Mouse (Mus musculus) kidney, embryonic 15.5 days (tissue): ENCODE results near the gene Stip1. TPM values are rescaled to one million over a fixed set of nuclear protein-coding genes. Genes with fewer than 3 reads are reported as not detected.
A peak's percentile ranks its signal among the peaks of the same experiment; 100 is the strongest.
"Not testable (repeated sequence)": the region's sequence is repeated elsewhere in the genome, so short reads cannot be mapped to it uniquely, and the experiment has no call there.

Experiments
- ATAC-seq: fragments of 200-750 bp; cut with Nextera tagmentation; replicated peaks from 2 replicates; pipeline ENCODE4 v1.8.0; 2017; ENCODE audit warnings: moderate TSS enrichment; ENCODE audit not compliant: low FRiP score
- H3K27ac ChIP-seq: fragments of 300-500 bp; sonication (generic); 2 replicates; pipeline ENCODE4 v1.5.1; 2015; ENCODE audit warnings: mild to moderate bottlenecking, inconsistent platforms
- H3K27me3 ChIP-seq: fragments of 300-500 bp; sonication (generic); 2 replicates; pipeline ENCODE4 v1.6.1; 2015; ENCODE audit warnings: inconsistent platforms
- H3K36me3 ChIP-seq: fragments of 300-500 bp; sonication (generic); 2 replicates; pipeline ENCODE4 v1.6.1; 2015; ENCODE audit warnings: inconsistent platforms
- H3K4me1 ChIP-seq: fragments of 300-500 bp; sonication (generic); 2 replicates; pipeline ENCODE4 v1.6.1; 2015; ENCODE audit warnings: inconsistent platforms
- H3K4me2 ChIP-seq: fragments of 300-500 bp; sonication (generic); 2 replicates; pipeline ENCODE4 v1.6.1; 2015; ENCODE audit warnings: moderate library complexity, mild to moderate bottlenecking, inconsistent platforms
- H3K4me3 ChIP-seq: fragments of 300-500 bp; sonication (generic); replicated peaks from 2 replicates; pipeline ENCODE4 v1.5.1; 2015; ENCODE audit warnings: mild to moderate bottlenecking, inconsistent platforms
- H3K9ac ChIP-seq: fragments of 300-500 bp; sonication (generic); 2 replicates; pipeline ENCODE4 v1.6.1; 2015; ENCODE audit warnings: mild to moderate bottlenecking, inconsistent platforms
- H3K9me3 ChIP-seq: fragments of 300-500 bp; sonication (generic); replicated peaks from 2 replicates; pipeline ENCODE4 v1.6.1; 2016; ENCODE audit warnings: inconsistent platforms
- whole genome bisulfite sequencing: fragments of 180-500 bp; shearing (Covaris S2); methylation state at CpG from one replicate; pipeline ENCODE4 v1.1.7; 2015; ENCODE audit warnings: mixed read lengths; 5-methylcytosine and 5-hydroxymethylcytosine counted together
- polyA plus RNA-seq: library from polyadenylated mRNA; unstranded; fragments of >200 nt; fragmentation: Nextera tagmentation; extraction: Ambion mirVana; gene quantifications from 2 replicates; pipeline ENCODE4 v1.2.1, GENCODE M21; 2015

Gene Stip1
- polyA plus RNA-seq, 1 experiment from 2014 or later, result 298 TPM

DNA sequence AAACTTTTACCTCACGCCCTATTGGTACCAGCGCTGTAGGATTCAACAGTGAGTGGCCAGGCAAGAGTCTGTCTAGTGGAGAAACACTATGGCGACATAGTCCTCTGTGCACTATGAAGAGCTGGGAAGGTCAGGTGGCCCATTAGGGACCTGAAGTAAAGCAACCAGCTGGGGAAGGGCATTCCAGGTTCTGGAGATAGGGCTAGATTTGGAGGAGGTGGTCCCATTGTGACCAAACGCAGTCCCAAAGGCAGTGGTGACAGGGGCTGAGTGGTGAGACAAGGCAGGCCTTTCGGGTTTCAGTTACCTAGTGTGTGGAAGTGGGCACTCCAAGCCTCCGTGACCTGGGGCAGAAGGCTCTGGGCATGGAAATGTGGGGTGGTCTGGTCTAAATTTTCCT lies 18.8 kb upstream of the Stip1 start:
- no peak overlapping the region for H3K9ac ChIP-seq
- H3K4me3 ChIP-seq, result no peak overlapping the region
- peaks cover 38% of the 10 kb centered on the region for H3K4me1 ChIP-seq
- ATAC-seq, result no peak
- peaks cover 4% of the 10 kb centered on the region; the same call in 1 of the 2 replicates for H3K27me3 ChIP-seq
- H3K4me2 ChIP-seq, result peak overlapping the region; percentile 99
- WGBS, result 65% methylated on average over 6 of the region's 6 CpGs
- no peaks in the 10 kb centered on the region for H3K9me3 ChIP-seq
- no peak overlapping the region for H3K27ac ChIP-seq
- no peaks in the 10 kb centered on the region for H3K36me3 ChIP-seq

- ATAC-seq, result peak; percentile 76
- Histone ChIP-seq H3K9ac (no peak overlapping the region), H3K4me1 (peaks cover 38% of the 10 kb centered on the region), H3K36me3 (no peaks in the 10 kb centered on the region), H3K9me3 (no peaks in the 10 kb centered on the region), H3K4me3 (peak overlapping the region; percentile 69), H3K27me3 (peaks cover 4% of the 10 kb centered on the region; the same call in 1 of the 2 replicates), H3K27ac (peak overlapping the region; percentile 63), H3K4me2 (peak overlapping the region; percentile 99)
- WGBS, result under 1% methylated on average over 15 of the region's 15 CpGs
Measured at GRCm38 (mm10) chr19:7057722-7058207, 18.0 kb upstream of the Stip1 start.

- Histone ChIP-seq H3K4me3 (peak overlapping the region; percentile 69), H3K36me3 (no peaks in the 10 kb centered on the region), H3K27me3 (peaks cover 4% of the 10 kb centered on the region; the same call in 1 of the 2 replicates), H3K4me2 (peak overlapping the region; percentile 99), H3K27ac (peak overlapping the region; percentile 63), H3K9me3 (no peaks in the 10 kb centered on the region), H3K9ac (peak overlapping the region; percentile 60), H3K4me1 (peaks cover 38% of the 10 kb centered on the region)
- 2% methylated on average over 16 of the region's 16 CpGs for WGBS
- ATAC-seq, result peak; percentile 38
Measured at GRCm38 (mm10) chr19:7057126-7057721, 17.5 kb upstream of the Stip1 start.

GRCm38 (mm10) chr19:7056248-7057087 lies 16.7 kb upstream of the Stip1 start, which contains the start of gene Macrod1:
Gene Macrod1 (plus strand): TSS chr19:7056810.
- Histone ChIP-seq H3K27ac (peak within 1 kb of the TSS; percentile 63), H3K4me2 (peak within 1 kb of the TSS; percentile 99), H3K4me1 (peaks cover 38% of the 10 kb centered on the region), H3K9me3 (no peaks in the 10 kb centered on the region), H3K4me3 (peak within 1 kb of the TSS; percentile 69), H3K9ac (peak within 1 kb of the TSS; percentile 60), H3K27me3 (peaks cover 4% of the 10 kb centered on the region; the same call in 1 of the 2 replicates), H3K36me3 (no peaks in the 10 kb centered on the region)
- 1% methylated on average over 65 of the region's 72 CpGs for WGBS
- ATAC-seq, result peak; percentile 67

- peaks cover 38% of the 10 kb centered on the region for H3K4me1 ChIP-seq
- H3K4me2 ChIP-seq, result no peak overlapping the region
- WGBS, result 41% methylated on average over 3 of the region's 3 CpGs
- no peak overlapping the region for H3K4me3 ChIP-seq
- 0 out of 2 replicates have a peak overlapping the region, but pooled peaks have one; percentile 20 for H3K27ac ChIP-seq
- peaks cover 4% of the 10 kb centered on the region; the same call in 1 of the 2 replicates for H3K27me3 ChIP-seq
- ATAC-seq, result no peak
- no peaks in the 10 kb centered on the region for H3K36me3 ChIP-seq
- no peak overlapping the region for H3K9ac ChIP-seq
- H3K9me3 ChIP-seq, result no peaks in the 10 kb centered on the region
Measured at GRCm38 (mm10) chr19:7055173-7055572, 15.4 kb upstream of the Stip1 start.

DNA sequence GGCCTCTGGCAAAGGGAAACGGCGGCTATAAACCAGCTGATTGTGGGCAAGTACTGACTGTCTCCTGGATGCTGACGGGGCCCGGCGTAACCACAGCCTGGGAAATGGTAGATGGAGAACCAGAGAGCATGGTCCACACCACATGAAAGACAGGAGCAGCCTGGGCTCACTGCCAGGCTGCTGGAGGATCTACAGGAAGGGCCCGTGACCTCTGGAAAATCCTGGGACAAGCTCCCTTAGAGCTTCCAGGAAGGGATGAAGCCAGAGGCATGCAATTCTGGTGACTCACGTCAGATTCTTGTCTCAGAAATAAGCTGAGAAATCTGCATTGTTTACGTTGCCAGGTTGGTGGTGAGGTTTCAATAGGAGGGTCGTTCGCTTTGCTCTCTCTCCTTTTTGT lies 15.0 kb upstream of the Stip1 start:
- Histone ChIP-seq H3K9me3 (no peaks in the 10 kb centered on the region), H3K4me1 (peaks cover 38% of the 10 kb centered on the region), H3K4me3 (no peak overlapping the region), H3K9ac (no peak overlapping the region), H3K36me3 (no peaks in the 10 kb centered on the region), H3K4me2 (no peak overlapping the region), H3K27me3 (peaks cover 4% of the 10 kb centered on the region; the same call in 1 of the 2 replicates), H3K27ac (0 out of 2 replicates have a peak overlapping the region, but pooled peaks have one; percentile 20)
- ATAC-seq, result no peak
- 43% methylated on average over 10 of the region's 10 CpGs for WGBS

DNA sequence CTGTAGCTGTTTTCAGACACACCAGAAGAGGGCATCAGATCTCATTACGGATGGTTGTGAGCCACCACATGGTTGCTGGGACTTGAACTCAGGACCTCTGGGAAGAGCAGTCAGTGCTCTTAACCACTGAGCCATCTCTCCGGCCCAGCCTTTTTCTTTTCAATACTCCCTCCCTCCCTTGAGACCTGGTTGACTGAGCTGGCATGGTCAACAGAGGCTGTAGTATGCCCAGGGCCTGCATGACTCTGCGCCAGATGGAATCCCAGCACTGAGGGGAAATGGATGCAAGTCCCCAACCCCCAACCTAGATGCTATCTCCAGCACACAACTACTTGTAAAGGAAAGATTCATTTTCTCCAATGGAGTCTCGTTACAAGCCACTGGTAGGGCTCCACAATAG lies 13.6 kb upstream of the Stip1 start:
- H3K4me2 ChIP-seq, H3K27ac ChIP-seq, H3K9me3 ChIP-seq, ATAC-seq, H3K36me3 ChIP-seq, H3K9ac ChIP-seq, H3K27me3 ChIP-seq, H3K4me3 ChIP-seq: not testable (repeated sequence)
- peaks cover 35% of the 10 kb centered on the region for H3K4me1 ChIP-seq
- WGBS, result 75% methylated on average over 4 of the region's 4 CpGs

- no peak overlapping the region for H3K9ac ChIP-seq
- no peak overlapping the region for H3K4me3 ChIP-seq
- ATAC-seq, result no peak
- H3K27ac ChIP-seq, result no peak overlapping the region
- H3K4me1 ChIP-seq, result peaks cover 5% of the 10 kb centered on the region; the same call in 1 of the 2 replicates
- no peaks in the 10 kb centered on the region for H3K27me3 ChIP-seq
- H3K4me2 ChIP-seq, result no peak overlapping the region
- 26% methylated on average over 4 of the region's 4 CpGs for WGBS
- no peaks in the 10 kb centered on the region for H3K9me3 ChIP-seq
- no peaks in the 10 kb centered on the region for H3K36me3 ChIP-seq
Measured at GRCm38 (mm10) chr19:7044706-7045105, 4.9 kb upstream of the Stip1 start.

GRCm38 (mm10) chr19:7044279-7044678 lies 4.5 kb upstream of the Stip1 start:
- no peak for ATAC-seq
- Histone ChIP-seq H3K4me2 (no peak overlapping the region), H3K9ac (no peak overlapping the region), H3K4me1 (peaks cover 5% of the 10 kb centered on the region), H3K4me3 (no peak overlapping the region), H3K27ac (no peak overlapping the region), H3K27me3 (no peaks in the 10 kb centered on the region), H3K9me3 (no peaks in the 10 kb centered on the region), H3K36me3 (no peaks in the 10 kb centered on the region)
- 52% methylated on average over 4 of the region's 4 CpGs for WGBS

DNA sequence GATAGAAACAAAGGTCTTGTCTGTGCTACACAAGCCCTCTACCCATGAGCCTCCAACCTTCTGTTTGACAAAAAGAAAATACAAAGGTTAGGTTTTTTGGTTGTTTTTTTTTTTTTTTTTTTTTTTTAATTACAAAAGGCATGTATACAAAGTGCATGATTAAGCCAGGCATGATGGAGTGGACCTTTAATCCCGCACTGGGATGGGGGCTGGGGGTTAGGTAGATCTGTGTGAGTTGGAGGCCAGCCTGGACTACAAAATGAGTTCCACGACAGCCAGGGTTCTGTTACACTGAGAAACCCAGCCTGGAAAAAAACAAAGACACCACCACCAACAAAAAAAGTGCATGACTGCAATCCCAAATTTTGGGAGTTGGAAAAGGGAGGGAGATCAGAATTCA lies 1.4 kb upstream of the Stip1 start:
- peak overlapping the region; percentile 86; the same call in 1 of the 2 replicates for H3K27ac ChIP-seq
- H3K4me3 ChIP-seq, result peak overlapping the region; percentile 45
- peaks cover 27% of the 10 kb centered on the region for H3K4me1 ChIP-seq
- WGBS, result 94% methylated on average over 2 of the region's 2 CpGs
- H3K9me3 ChIP-seq, result no peaks in the 10 kb centered on the region
- no peak overlapping the region for H3K9ac ChIP-seq
- peak overlapping the region; percentile 61; the same call in 1 of the 2 replicates for H3K4me2 ChIP-seq
- ATAC-seq, result no peak
- H3K36me3 ChIP-seq, result peaks cover 10% of the 10 kb centered on the region; the same call in 1 of the 2 replicates
- H3K27me3 ChIP-seq, result no peaks in the 10 kb centered on the region

GRCm38 (mm10) chr19:7040637-7041130 lies 917 bp upstream of the Stip1 start:
- peaks cover 10% of the 10 kb centered on the region; the same call in 1 of the 2 replicates for H3K36me3 ChIP-seq
- peaks cover 27% of the 10 kb centered on the region for H3K4me1 ChIP-seq
- H3K4me3 ChIP-seq, result peak overlapping the region; percentile 45
- no peaks in the 10 kb centered on the region for H3K9me3 ChIP-seq
- peak overlapping the region; percentile 61 for H3K4me2 ChIP-seq
- no peak for ATAC-seq
- WGBS, result 25% methylated on average over 13 of the region's 13 CpGs
- H3K27me3 ChIP-seq, result no peaks in the 10 kb centered on the region
- H3K9ac ChIP-seq, result peak overlapping the region; percentile 45
- peak overlapping the region; percentile 86 for H3K27ac ChIP-seq
